Mouse (Mus musculus) CH12.LX (cell line): ENCODE measurements around the gene Med24. TPM values are rescaled to one million over a fixed set of nuclear protein-coding genes. Genes with fewer than 3 reads are reported as not detected.

Experiments
- DNase-seq: peaks from one replicate; pipeline ENCODE4 v3.0.0-alpha.2; 2013; ENCODE audit errors: extremely low read depth
- H3K27ac ChIP-seq: 2 replicates; pipeline ENCODE4 v1.5.1; 2012; ENCODE audit warnings: low read depth, mild to moderate bottlenecking, control low read depth, moderate library complexity; ENCODE audit not compliant: insufficient read depth
- H3K27me3 ChIP-seq: replicated peaks from 2 replicates; pipeline ENCODE3; 2012; ENCODE audit warnings: inconsistent platforms
- H3K36me3 ChIP-seq, 2 experiments: replicated peaks in 1 of 2; 2 replicates each; pipeline versions ENCODE3 to v1.6.1; 2012; ENCODE audit warnings: inconsistent platforms in 1 of 2, low read length in 1 of 2, mild to moderate bottlenecking in 1 of 2, mixed read lengths in 1 of 2, moderate library complexity in 1 of 2; ENCODE audit not compliant: control insufficient read depth in 1 of 2, insufficient read depth in 1 of 2
- H3K4me1 ChIP-seq, 2 experiments: 2 replicates each; pipeline ENCODE4 v1.6.1; 2012; ENCODE audit warnings: inconsistent platforms in 1 of 2, moderate library complexity in 1 of 2; ENCODE audit not compliant: insufficient read depth in 2 of 2, control insufficient read depth in 1 of 2
- H3K4me2 ChIP-seq: 2 replicates; pipeline ENCODE4 v1.6.1; 2012; ENCODE audit warnings: low read depth, mild to moderate bottlenecking, control low read depth; ENCODE audit not compliant: poor library complexity, insufficient read depth, severe bottlenecking
- H3K4me3 ChIP-seq, 3 experiments: fragments of 150-350 bp in 1 of 3; sonication (generic) in 1 of 3; replicated peaks in 1 of 3; 2 replicates each; pipeline versions ENCODE3 to v1.5.1; 2011 to 2012; ENCODE audit warnings: low read depth in 2 of 3, low read length in 2 of 3, mild to moderate bottlenecking in 2 of 3, moderate library complexity in 2 of 3, control low read depth in 1 of 3, improper control_type of control experiment in 1 of 3, inconsistent platforms in 1 of 3, mixed read lengths in 1 of 3; ENCODE audit not compliant: poor library complexity in 1 of 3
- H3K79me2 ChIP-seq: replicated peaks from 2 replicates; pipeline ENCODE4 v1.6.1; 2012; ENCODE audit warnings: mild to moderate bottlenecking, moderate library complexity; ENCODE audit not compliant: control insufficient read depth, poor library complexity, insufficient read depth, severe bottlenecking; ENCODE audit errors: extremely low read depth
- H3K9ac ChIP-seq: 2 replicates; pipeline ENCODE4 v1.6.1; 2012; ENCODE audit warnings: low read depth, mild to moderate bottlenecking, control low read depth, moderate library complexity; ENCODE audit not compliant: insufficient read depth
- H3K9me3 ChIP-seq: replicated peaks from 2 replicates; pipeline ENCODE3; 2012; ENCODE audit warnings: low read length, inconsistent platforms, mixed read lengths
- BHLHE40 ChIP-seq: IDR thresholded peaks from 2 replicates; pipeline ENCODE4 v1.6.1; 2011; ENCODE audit warnings: mild to moderate bottlenecking, low read depth, low read length, improper control_type of control experiment
- CHD2 ChIP-seq: IDR thresholded peaks from 2 replicates; pipeline ENCODE4 v1.6.1; 2011; ENCODE audit warnings: low read length, improper control_type of control experiment
- CTCF ChIP-seq, 2 experiments: IDR thresholded peaks in 1 of 2; conservative IDR thresholded peaks in 1 of 2; 2 replicates each; pipeline ENCODE4 v1.5.1; 2011 to 2012; ENCODE audit warnings: low read depth in 2 of 2, low read length in 2 of 2, improper control_type of control experiment in 1 of 2, inconsistent platforms in 1 of 2, mild to moderate bottlenecking in 1 of 2, moderate library complexity in 1 of 2
- ELF1 ChIP-seq: IDR thresholded peaks from 2 replicates; pipeline ENCODE4 v1.6.1; 2014; ENCODE audit warnings: low read depth, mild to moderate bottlenecking, inconsistent platforms, low read length, improper control_type of control experiment
- KAT2A ChIP-seq: IDR thresholded peaks from 2 replicates; pipeline ENCODE4 v1.6.1; 2012; ENCODE audit warnings: low read length, improper control_type of control experiment, inconsistent platforms; ENCODE audit not compliant: insufficient replicate concordance
- MAFK ChIP-seq: IDR thresholded peaks from 2 replicates; pipeline ENCODE4 v1.6.1; 2011; ENCODE audit warnings: low read length, improper control_type of control experiment; ENCODE audit not compliant: insufficient replicate concordance
- MAZ ChIP-seq: IDR thresholded peaks from 2 replicates; pipeline ENCODE4 v1.6.1; 2012; ENCODE audit warnings: low read depth, mild to moderate bottlenecking, inconsistent platforms, low read length, improper control_type of control experiment, moderate library complexity
- MXI1 ChIP-seq: IDR thresholded peaks from 2 replicates; pipeline ENCODE4 v1.6.1; 2011; ENCODE audit warnings: mild to moderate bottlenecking, low read depth, low read length, improper control_type of control experiment
- NRF1 ChIP-seq: IDR thresholded peaks from 2 replicates; pipeline ENCODE4 v1.6.1; 2014; ENCODE audit warnings: low read depth, mild to moderate bottlenecking, inconsistent platforms, low read length, improper control_type of control experiment, moderate library complexity
- PAX5 ChIP-seq: IDR thresholded peaks from 2 replicates; pipeline ENCODE4 v1.6.1; 2012; ENCODE audit warnings: low read length, inconsistent platforms, mixed read lengths
- POLR2A ChIP-seq: IDR thresholded peaks from 2 replicates; pipeline ENCODE4 v1.6.1; 2011; ENCODE audit warnings: low read depth, mild to moderate bottlenecking, improper control_type of control experiment, low read length
- RAD21 ChIP-seq: IDR thresholded peaks from 2 replicates; pipeline ENCODE4 v1.6.1; 2011; ENCODE audit warnings: low read depth, mild to moderate bottlenecking, low read length, improper control_type of control experiment, moderate library complexity
- SMC3 ChIP-seq: IDR thresholded peaks from 2 replicates; pipeline ENCODE4 v1.6.1; 2011; ENCODE audit warnings: low read depth, low read length, improper control_type of control experiment
- TBP ChIP-seq: conservative IDR thresholded peaks from 2 replicates; pipeline ENCODE4 v1.6.1; 2011; ENCODE audit warnings: low read depth, low read length, improper control_type of control experiment
- USF2 ChIP-seq: conservative IDR thresholded peaks from 2 replicates; pipeline ENCODE4 v1.6.1; 2011; ENCODE audit warnings: low read depth, low read length, improper control_type of control experiment
- ZNF384 ChIP-seq: IDR thresholded peaks from 2 replicates; pipeline ENCODE4 v1.6.1; 2012; ENCODE audit warnings: low read depth, low read length, improper control_type of control experiment, inconsistent platforms
- dilution Hi-C: fragments of 300-500 bp; cut with MboI; formaldehyde crosslinking; loops from 2 replicates; pipeline ENCODE4 v1.14.3; 2020; ENCODE audit warnings: low sequenced_read_pairs; ENCODE audit not compliant: extremely low pct_unique_long_range_greater_than_20kb, extremely low pct_ligation_motif_present
- in situ Hi-C: fragments of 300-500 bp; cut with MboI; formaldehyde crosslinking; loops from 3 replicates; pipeline ENCODE4 v1.14.3; 2019; ENCODE audit warnings: low sequenced_read_pairs, low pct_ligation_motif_present, low pct_unique_long_range_greater_than_20kb, mixed read lengths
- polyA plus RNA-seq: library from polyadenylated mRNA; unstranded; fragments of >175 nt; gene quantifications from 2 replicates; pipeline ENCODE4 v1.2.1, GENCODE M21; 2012; ENCODE audit warnings: low read depth; ENCODE audit not compliant: insufficient read length
- total RNA-seq, 2 experiments: library from RNA; depleted of rRNA; stranded (reverse); fragments of 300-350 nt in 1 of 2; fragments of >200 nt in 1 of 2; gene quantifications; 2 replicates each; pipeline ENCODE4 v1.2.3; 2012 to 2014

The Med24 gene
- total and polyA plus RNA-seq, 3 experiments: 30.9 to 78.8 (median 48.6) TPM

DNA sequence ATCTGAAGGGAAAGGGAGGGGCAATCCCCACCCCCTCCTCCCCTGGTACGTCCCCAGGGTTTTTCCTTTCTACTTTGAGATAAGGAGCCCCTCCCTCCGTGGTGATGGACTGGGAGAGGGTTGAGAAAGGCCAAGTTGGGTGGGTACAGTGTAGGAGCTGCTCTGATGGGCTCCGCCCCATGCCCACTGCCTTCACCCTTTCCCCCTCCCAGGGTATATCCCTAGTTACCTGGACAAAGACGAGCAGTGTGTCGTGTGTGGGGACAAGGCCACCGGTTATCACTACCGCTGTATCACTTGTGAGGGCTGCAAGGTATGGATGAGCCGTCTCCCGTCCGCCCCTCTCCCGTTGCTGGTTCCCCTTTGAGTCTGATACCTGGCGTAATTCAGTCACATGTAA is 27.5 kb upstream of the Med24 start:
- no peak for TF ChIP-seq CTCF (conservative IDR thresholded peaks at IDR 0.05 in 1 of 2, IDR thresholded peaks at IDR 0.05 in 1 of 2; ENCODE audit: low read depth in 2 of 2, low read length in 2 of 2)
- TF ChIP-seq USF2: no peak
- no peak for TF ChIP-seq CHD2
- TF ChIP-seq BHLHE40: no peak
- TF ChIP-seq POLR2A: no peak
- no peak for TF ChIP-seq MXI1
- no peak for TF ChIP-seq ZNF384

DNA sequence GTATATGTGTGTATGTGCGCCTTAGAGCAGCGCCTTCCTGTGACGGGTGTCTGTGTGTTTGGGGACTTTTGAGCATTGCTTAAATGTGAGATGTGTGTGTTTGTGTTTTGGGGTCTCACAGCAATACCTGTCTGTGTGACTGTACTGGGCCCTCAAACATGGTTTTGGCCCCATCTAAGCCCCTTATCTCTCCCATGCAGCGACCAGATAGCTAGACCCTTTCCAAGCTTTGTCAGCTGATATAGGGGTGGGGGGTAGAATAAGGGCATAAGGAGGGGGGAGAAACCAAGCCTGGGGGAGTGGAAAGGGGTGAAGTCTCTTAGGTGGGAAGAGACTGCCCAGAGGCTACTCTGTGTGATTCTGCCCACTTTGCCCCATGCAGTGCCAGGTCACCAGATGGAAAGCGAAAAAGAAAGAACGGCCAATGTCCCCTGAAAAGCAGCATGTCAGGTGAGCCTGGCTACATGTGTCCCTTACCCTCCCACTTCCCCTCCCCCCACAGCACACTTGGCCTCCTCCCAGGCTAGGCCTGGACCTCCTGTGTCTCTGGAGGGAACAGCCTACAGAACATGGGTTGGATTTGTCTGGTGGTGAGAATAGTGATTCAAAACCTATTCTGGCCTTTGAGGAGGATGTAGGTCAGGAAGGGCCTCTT is 26.6 kb upstream of the Med24 start:
- Histone ChIP-seq H3K4me3 (no peak overlapping the region), H3K36me3 (no peaks in the 10 kb centered on the region), H3K4me1 (peaks cover 21 to 46% of the 10 kb centered on the region in 2 experiments), H3K4me2 (no peak overlapping the region), H3K27ac (no peak overlapping the region), H3K9ac (no peak overlapping the region), H3K79me2 (no peaks in the 10 kb centered on the region), H3K9me3 (no peaks in the 10 kb centered on the region), H3K27me3 (no peaks in the 10 kb centered on the region)
- in situ Hi-C loops: no loop called here
- dilution Hi-C loops: no loop called here
- TF ChIP-seq MAZ: no peak
- no peak for TF ChIP-seq PAX5
- no peak for TF ChIP-seq NRF1
- no peak for TF ChIP-seq CHD2
- TF ChIP-seq ELF1: no peak
- TF ChIP-seq KAT2A: no peak
- no peak for TF ChIP-seq RAD21
- no peak for TF ChIP-seq MAFK
- no peak for TF ChIP-seq USF2
- TF ChIP-seq TBP: no peak
- TF ChIP-seq SMC3: no peak
- no peak for DNase-seq

More for the DNA sequence above, 27.5 kb upstream of the Med24 start:
- peaks cover 21 to 46% of the 10 kb centered on the region in 2 experiments for H3K4me1 ChIP-seq
- no peak overlapping the region for H3K4me2 ChIP-seq
- no peaks in the 10 kb centered on the region for H3K36me3 ChIP-seq
- H3K27ac ChIP-seq: no peak overlapping the region
- no peaks in the 10 kb centered on the region for H3K79me2 ChIP-seq
- in situ Hi-C loops: no loop called here
- DNase-seq: no peak
- no peaks in the 10 kb centered on the region for H3K9me3 ChIP-seq
- no peaks in the 10 kb centered on the region for H3K27me3 ChIP-seq
- H3K9ac ChIP-seq: no peak overlapping the region
- dilution Hi-C loops: no loop called here
- H3K4me3 ChIP-seq: no peak overlapping the region
